Mouse (Mus musculus) neural tube, embryonic 11.5 days (tissue): Measurements from ENCODE around the gene BC048671. TPM values are rescaled to one million over a fixed set of nuclear protein-coding genes. Genes with fewer than 3 reads are reported as not detected.
A peak's percentile ranks its signal among the peaks of the same experiment; 100 is the strongest.

Experiments used
- ATAC-seq: fragments of 200-750 bp; cut with Nextera tagmentation; 2 replicates; pipeline ENCODE4 v1.8.0; 2017; ENCODE audit warnings: moderate number of reproducible peaks, mild to moderate bottlenecking, moderate TSS enrichment, moderate library complexity; ENCODE audit not compliant: insufficient read depth, low FRiP score, low TSS enrichment
- DNase-seq: peaks from one replicate; pipeline ENCODE4 v3.0.0-alpha.2; 2015; ENCODE audit warnings: low spot score
- H3K27ac ChIP-seq: fragments of 300-500 bp; sonication (generic); 2 replicates; pipeline ENCODE4 v1.5.1; 2014; ENCODE audit warnings: low read depth, mild to moderate bottlenecking, low read length
- H3K27me3 ChIP-seq: fragments of 300-500 bp; sonication (generic); 2 replicates; pipeline ENCODE4 v1.6.1; 2014; ENCODE audit warnings: mild to moderate bottlenecking, low read length, mixed read lengths; ENCODE audit not compliant: control insufficient read depth, insufficient read depth
- H3K36me3 ChIP-seq: fragments of 300-500 bp; sonication (generic); 2 replicates; pipeline ENCODE4 v1.6.1; 2014; ENCODE audit warnings: mild to moderate bottlenecking, low read length, moderate library complexity, mixed read lengths; ENCODE audit not compliant: control insufficient read depth, insufficient read depth
- H3K4me1 ChIP-seq: fragments of 300-500 bp; sonication (generic); 2 replicates; pipeline ENCODE4 v1.6.1; 2014; ENCODE audit warnings: low read length, mixed read lengths; ENCODE audit not compliant: control insufficient read depth, insufficient read depth
- H3K4me2 ChIP-seq: fragments of 300-500 bp; sonication (generic); 2 replicates; pipeline ENCODE4 v1.6.1; 2014; ENCODE audit warnings: low read depth, mild to moderate bottlenecking, moderate library complexity
- H3K4me3 ChIP-seq: fragments of 300-500 bp; sonication (generic); 2 replicates; pipeline ENCODE4 v1.5.1; 2014; ENCODE audit warnings: low read depth, low read length
- H3K9ac ChIP-seq: fragments of 300-500 bp; sonication (generic); 2 replicates; pipeline ENCODE4 v1.6.1; 2014; ENCODE audit warnings: mild to moderate bottlenecking, low read length
- H3K9me3 ChIP-seq: fragments of 300-500 bp; sonication (generic); 2 replicates; pipeline ENCODE4 v1.6.1; 2016; ENCODE audit warnings: low read length; ENCODE audit not compliant: control insufficient read depth
- WGBS: fragments of 180-500 bp; shearing (Covaris S2); extraction: QIAGEN DNeasy Blood & Tissue Kit; methylation state at CpG from one replicate; pipeline ENCODE4 v1.1.7; 2014; 5-methylcytosine and 5-hydroxymethylcytosine counted together
- polyA plus RNA-seq: library from polyadenylated mRNA; unstranded; fragments of >200 nt; fragmentation: Nextera tagmentation; extraction: Ambion mirVana; gene quantifications from 2 replicates; pipeline ENCODE4 v1.2.1, GENCODE M21; 2014

Gene BC048671
- polyA plus RNA-seq, 1 experiment from 2014 or later = not detected

- Histone ChIP-seq H3K27ac (no peak overlapping the region), H3K9ac (no peak overlapping the region), H3K4me2 (no peak overlapping the region), H3K4me1 (no peaks in the 10 kb centered on the region), H3K36me3 (no peaks in the 10 kb centered on the region), H3K27me3 (no peaks in the 10 kb centered on the region), H3K9me3 (no peaks in the 10 kb centered on the region), H3K4me3 (no peak overlapping the region)
- WGBS = 79% methylated on average over 2 of the region's 2 CpGs
- no peak for DNase-seq
- ATAC-seq = no peak
Observed at GRCm38 (mm10) chr6:90342343-90342742, 41.3 kb downstream of the BC048671 start.

- H3K36me3 ChIP-seq = no peaks in the 10 kb centered on the region
- WGBS = 87% methylated on average over 4 of the region's 4 CpGs
- no peak overlapping the region for H3K9ac ChIP-seq
- H3K27me3 ChIP-seq = no peaks in the 10 kb centered on the region
- ATAC-seq = no peak
- no peak overlapping the region for H3K27ac ChIP-seq
- no peaks in the 10 kb centered on the region for H3K9me3 ChIP-seq
- H3K4me2 ChIP-seq = no peak overlapping the region
- no peak for DNase-seq
- no peak overlapping the region for H3K4me3 ChIP-seq
- H3K4me1 ChIP-seq = no peaks in the 10 kb centered on the region
Observed at GRCm38 (mm10) chr6:90347183-90347582, 46.2 kb downstream of the BC048671 start.

- Histone ChIP-seq H3K27ac (no peak overlapping the region), H3K4me3 (no peak overlapping the region), H3K4me2 (no peak overlapping the region), H3K36me3 (no peaks in the 10 kb centered on the region), H3K9ac (no peak overlapping the region), H3K4me1 (no peaks in the 10 kb centered on the region), H3K9me3 (no peaks in the 10 kb centered on the region), H3K27me3 (no peaks in the 10 kb centered on the region)
- ATAC-seq (no peak), DNase-seq (no peak)
- 79% methylated on average over 4 of the region's 4 CpGs for WGBS
Observed at GRCm38 (mm10) chr6:90348500-90348899, 47.5 kb downstream of the BC048671 start.

GRCm38 (mm10) chr6:90350011-90350410 is 49.0 kb downstream of the BC048671 start:
- whole genome bisulfite sequencing = 61% methylated on average over 2 of the region's 2 CpGs
- H3K9me3 ChIP-seq = no peaks in the 10 kb centered on the region
- no peaks in the 10 kb centered on the region for H3K36me3 ChIP-seq
- no peaks in the 10 kb centered on the region for H3K4me1 ChIP-seq
- H3K27me3 ChIP-seq = no peaks in the 10 kb centered on the region
- H3K27ac ChIP-seq = no peak overlapping the region
- H3K4me3 ChIP-seq = no peak overlapping the region
- no peak overlapping the region for H3K9ac ChIP-seq
- ATAC-seq (no peak), DNase-seq (peak; percentile 42)
- no peak overlapping the region for H3K4me2 ChIP-seq

Other genes starting within 250 kb of the BC048671 start
- not detected in 2 replicates for gene Vmn1r49, start 222.7 kb upstream of the BC048671 start, polyA plus RNA-seq
- gene Vmn1r50, start 199.8 kb upstream of the BC048671 start, polyA plus RNA-seq = not detected in 2 replicates
- 0.08 TPM in 1 of 2 replicates, not detected in the other for gene Vmn1r51, start 178.6 kb upstream of the BC048671 start, polyA plus RNA-seq
- gene Vmn1r52, start 126.4 kb upstream of the BC048671 start, polyA plus RNA-seq = not detected in 2 replicates
- not detected in 2 replicates for gene V1ra8, start 98.4 kb upstream of the BC048671 start, polyA plus RNA-seq
- not detected in 2 replicates for gene Vmn1r53, start 76.8 kb upstream of the BC048671 start, polyA plus RNA-seq
- gene Vmn1r54, start 54.9 kb upstream of the BC048671 start, polyA plus RNA-seq = not detected in 2 replicates
- not detected in 2 replicates for gene Chst13, start 24.0 kb downstream of the BC048671 start, polyA plus RNA-seq
- gene Uroc1, start 32.1 kb downstream of the BC048671 start, polyA plus RNA-seq = not detected in 2 replicates
- gene Zxdc, start 68.3 kb downstream of the BC048671 start, polyA plus RNA-seq = 11.5 and 15.1 TPM in 2 replicates
- gene Cfap100, start 127.6 kb downstream of the BC048671 start, polyA plus RNA-seq = 0.96 and 1.2 TPM in 2 replicates
- gene Klf15, start 161.4 kb downstream of the BC048671 start, polyA plus RNA-seq = 3.1 and 3.2 TPM in 2 replicates
- gene Aldh1l1, start 185.2 kb downstream of the BC048671 start, polyA plus RNA-seq = 0.97 and 2.7 TPM in 2 replicates